Mouse (Mus musculus): ENCODE measurements around the gene Dpf1. TPM values are rescaled to one million over a fixed set of nuclear protein-coding genes. Genes with fewer than 3 reads are reported as not detected.

The Dpf1 gene
- polyA plus RNA-seq, 1 experiment from 2014 or later = 2.0 TPM

DNA sequence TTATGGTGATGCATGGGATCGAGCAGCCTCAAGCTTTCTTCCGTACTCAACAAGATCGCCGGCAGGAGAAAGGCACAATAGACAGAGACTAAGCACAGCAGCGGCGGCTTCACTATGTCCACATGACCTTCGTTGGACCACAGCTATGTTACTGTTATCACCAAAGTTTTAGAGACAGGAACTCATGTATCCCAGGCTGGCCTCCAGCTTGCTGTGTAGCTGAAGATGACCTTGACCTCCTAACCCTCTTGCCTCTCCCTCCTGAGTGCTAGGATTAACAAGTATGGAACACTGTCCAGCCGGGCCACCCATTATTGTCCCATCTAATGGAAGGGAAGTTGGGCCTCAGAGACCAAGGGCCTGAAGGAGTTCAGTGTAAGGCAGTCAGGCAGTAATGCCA lies 37.1 kb downstream of the Dpf1 start:
- ATAC-seq (replicated peaks; ENCODE audit: extremely low read depth, insufficient read depth, low FRiP score) = no peak
- WGBS = 81% methylated on average over 8 of the region's 8 CpGs
- Histone ChIP-seq H3K4me1 (ENCODE audit: control insufficient read depth, insufficient read depth, low read length) (0 out of 2 replicates have a peak, but pooled peaks cover 2% of the 10 kb centered on the region), H3K27ac (ENCODE audit: low read length) (no peak overlapping the region), H3K4me2 (ENCODE audit: low read depth, low read length) (no peak overlapping the region), H3K9ac (ENCODE audit: low read length) (no peak overlapping the region), H3K4me3 (ENCODE audit: low read length) (no peak overlapping the region), H3K9me3 (replicated peaks; ENCODE audit: control insufficient read depth, low read length) (no peaks in the 10 kb centered on the region), H3K36me3 (ENCODE audit: control insufficient read depth, insufficient read depth) (no peaks in the 10 kb centered on the region), H3K27me3 (ENCODE audit: control insufficient read depth, insufficient read depth, low read length) (0 out of 2 replicates have a peak, but pooled peaks cover 3% of the 10 kb centered on the region)

DNA sequence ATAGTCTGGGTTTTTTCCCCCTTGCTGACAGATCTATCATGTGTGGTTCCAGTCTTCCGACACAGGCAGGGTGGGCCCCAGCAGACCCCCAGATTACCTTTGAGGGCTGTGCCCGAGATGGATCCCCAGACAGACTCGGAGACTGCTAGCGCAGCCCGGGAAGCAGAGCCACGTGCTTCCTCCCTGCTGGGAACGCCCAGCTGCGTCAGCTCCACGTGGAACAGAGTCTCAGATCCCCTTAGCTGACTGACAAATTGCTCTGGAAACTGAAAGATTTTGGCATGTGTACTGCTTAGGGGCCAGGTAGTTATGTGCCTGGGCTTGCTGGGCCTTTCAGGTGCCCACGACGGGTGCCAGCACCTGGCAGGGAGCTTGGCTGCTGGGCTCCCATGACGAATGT lies 38.0 kb downstream of the Dpf1 start:
- Histone ChIP-seq H3K36me3 (ENCODE audit: control insufficient read depth, insufficient read depth) (no peaks in the 10 kb centered on the region), H3K9me3 (replicated peaks; ENCODE audit: control insufficient read depth, low read length) (no peaks in the 10 kb centered on the region), H3K4me3 (ENCODE audit: low read length) (no peak overlapping the region), H3K27me3 (ENCODE audit: control insufficient read depth, insufficient read depth, low read length) (0 out of 2 replicates have a peak, but pooled peaks cover 3% of the 10 kb centered on the region), H3K4me2 (ENCODE audit: low read depth, low read length) (no peak overlapping the region), H3K4me1 (ENCODE audit: control insufficient read depth, insufficient read depth, low read length) (0 out of 2 replicates have a peak, but pooled peaks cover 2% of the 10 kb centered on the region), H3K9ac (ENCODE audit: low read length) (no peak overlapping the region), H3K27ac (ENCODE audit: low read length) (no peak overlapping the region)
- ATAC-seq (replicated peaks; ENCODE audit: extremely low read depth, insufficient read depth, low FRiP score) = no peak
- WGBS = 60% methylated on average over 12 of the region's 12 CpGs

DNA sequence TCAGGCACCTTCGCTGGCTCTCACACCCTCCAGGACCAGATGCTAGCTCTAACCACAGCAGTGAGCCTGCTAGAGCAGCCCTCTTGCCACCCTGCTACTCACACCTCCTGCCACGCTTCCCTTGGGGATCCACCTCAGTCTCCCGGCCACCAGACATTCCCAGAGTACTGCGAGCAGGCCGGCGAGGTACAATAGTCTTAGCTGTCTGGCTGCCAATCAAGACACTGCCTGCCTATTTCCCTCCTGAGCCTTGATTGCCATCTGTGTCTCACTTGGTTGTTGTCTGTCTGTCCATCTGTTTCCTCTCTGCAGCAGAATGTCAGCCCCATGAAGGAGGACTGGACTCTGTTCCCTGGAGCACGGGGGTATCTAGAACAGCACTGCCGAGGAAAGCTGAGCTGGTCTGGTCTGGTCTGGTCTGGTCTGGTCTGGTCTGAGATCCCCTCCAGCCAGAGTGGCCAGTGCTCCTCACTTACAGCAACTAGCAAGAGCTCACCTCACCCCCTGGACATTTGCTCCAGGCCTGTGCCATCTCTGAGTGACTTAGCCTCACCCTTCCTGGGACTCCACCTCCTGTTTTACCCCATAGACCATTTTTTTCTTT lies 38.8 kb downstream of the Dpf1 start:
- Histone ChIP-seq H3K4me3 (ENCODE audit: low read length) (no peak overlapping the region), H3K27ac (ENCODE audit: low read length) (no peak overlapping the region), H3K9ac (ENCODE audit: low read length) (no peak overlapping the region), H3K27me3 (ENCODE audit: control insufficient read depth, insufficient read depth, low read length) (0 out of 2 replicates have a peak, but pooled peaks cover 3% of the 10 kb centered on the region), H3K9me3 (replicated peaks; ENCODE audit: control insufficient read depth, low read length) (no peaks in the 10 kb centered on the region), H3K36me3 (ENCODE audit: control insufficient read depth, insufficient read depth) (no peaks in the 10 kb centered on the region), H3K4me2 (ENCODE audit: low read depth, low read length) (no peak overlapping the region), H3K4me1 (ENCODE audit: control insufficient read depth, insufficient read depth, low read length) (0 out of 2 replicates have a peak, but pooled peaks cover 2% of the 10 kb centered on the region)
- 47% methylated on average over 8 of the region's 8 CpGs for WGBS
- no peak for ATAC-seq (replicated peaks; ENCODE audit: extremely low read depth, insufficient read depth, low FRiP score)

DNA sequence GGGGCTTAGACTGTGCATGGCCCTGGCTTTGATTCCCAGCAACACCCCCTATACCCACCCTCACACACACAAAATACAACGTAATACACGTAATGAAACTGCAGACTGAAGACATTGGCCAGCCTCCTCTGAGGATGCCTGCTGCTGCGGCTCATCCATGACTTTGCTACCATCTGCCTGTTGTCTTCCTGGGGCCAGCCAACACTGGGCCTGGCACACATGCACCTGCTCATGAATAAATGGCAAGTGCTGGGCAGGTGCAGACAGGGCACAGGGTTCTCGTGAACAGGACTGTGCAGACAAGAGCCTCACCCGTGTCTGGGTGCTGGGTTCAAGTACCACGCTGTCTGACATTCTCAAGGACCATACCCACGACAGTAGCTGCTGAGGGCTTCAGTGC lies 40.0 kb downstream of the Dpf1 start:
- no peak overlapping the region for H3K9ac ChIP-seq (ENCODE audit: low read length)
- no peak overlapping the region for H3K4me2 ChIP-seq (ENCODE audit: low read depth, low read length)
- ATAC-seq (replicated peaks; ENCODE audit: extremely low read depth, insufficient read depth, low FRiP score) = no peak
- no peaks in the 10 kb centered on the region for H3K9me3 ChIP-seq (replicated peaks; ENCODE audit: control insufficient read depth, low read length)
- H3K4me3 ChIP-seq (ENCODE audit: low read length) = no peak overlapping the region
- 94% methylated on average over 7 of the region's 7 CpGs for WGBS
- 0 out of 2 replicates have a peak, but pooled peaks cover 2% of the 10 kb centered on the region for H3K4me1 ChIP-seq (ENCODE audit: control insufficient read depth, insufficient read depth, low read length)
- no peak overlapping the region for H3K27ac ChIP-seq (ENCODE audit: low read length)
- H3K36me3 ChIP-seq (ENCODE audit: control insufficient read depth, insufficient read depth) = peaks cover 3% of the 10 kb centered on the region; the same call in 1 of the 2 replicates
- H3K27me3 ChIP-seq (ENCODE audit: control insufficient read depth, insufficient read depth, low read length) = 0 out of 2 replicates have a peak, but pooled peaks cover 3% of the 10 kb centered on the region

DNA sequence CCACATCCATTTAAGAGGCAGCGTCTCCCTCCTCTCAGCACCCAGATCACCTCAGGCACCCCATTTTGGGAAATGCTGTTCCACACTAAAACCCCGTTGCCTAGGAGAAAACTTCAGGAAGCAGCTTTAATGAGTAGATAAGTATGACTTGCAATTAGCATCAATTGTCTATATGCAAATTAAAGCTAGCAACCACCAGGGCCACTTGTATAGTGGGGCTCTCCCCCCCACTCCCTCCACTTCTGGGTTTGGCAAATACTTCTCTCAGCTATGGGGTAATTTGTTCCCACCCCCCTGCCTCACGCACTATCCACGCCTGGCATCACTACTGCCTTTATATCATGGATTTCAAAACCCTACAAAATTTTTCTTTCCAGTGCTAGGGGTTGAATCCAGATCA lies 41.8 kb downstream of the Dpf1 start:
- ATAC-seq (replicated peaks; ENCODE audit: extremely low read depth, insufficient read depth, low FRiP score) = no peak
- no peak overlapping the region for H3K4me3 ChIP-seq (ENCODE audit: low read length)
- no peak overlapping the region for H3K27ac ChIP-seq (ENCODE audit: low read length)
- H3K4me2 ChIP-seq (ENCODE audit: low read depth, low read length) = no peak overlapping the region
- 83% methylated on average over 4 of the region's 4 CpGs for WGBS
- 0 out of 2 replicates have a peak, but pooled peaks cover 3% of the 10 kb centered on the region for H3K27me3 ChIP-seq (ENCODE audit: control insufficient read depth, insufficient read depth, low read length)
- H3K4me1 ChIP-seq (ENCODE audit: control insufficient read depth, insufficient read depth, low read length) = no peaks in the 10 kb centered on the region
- H3K36me3 ChIP-seq (ENCODE audit: control insufficient read depth, insufficient read depth) = peaks cover 3% of the 10 kb centered on the region; the same call in 1 of the 2 replicates
- H3K9me3 ChIP-seq (replicated peaks; ENCODE audit: control insufficient read depth, low read length) = no peaks in the 10 kb centered on the region
- H3K9ac ChIP-seq (ENCODE audit: low read length) = no peak overlapping the region

DNA sequence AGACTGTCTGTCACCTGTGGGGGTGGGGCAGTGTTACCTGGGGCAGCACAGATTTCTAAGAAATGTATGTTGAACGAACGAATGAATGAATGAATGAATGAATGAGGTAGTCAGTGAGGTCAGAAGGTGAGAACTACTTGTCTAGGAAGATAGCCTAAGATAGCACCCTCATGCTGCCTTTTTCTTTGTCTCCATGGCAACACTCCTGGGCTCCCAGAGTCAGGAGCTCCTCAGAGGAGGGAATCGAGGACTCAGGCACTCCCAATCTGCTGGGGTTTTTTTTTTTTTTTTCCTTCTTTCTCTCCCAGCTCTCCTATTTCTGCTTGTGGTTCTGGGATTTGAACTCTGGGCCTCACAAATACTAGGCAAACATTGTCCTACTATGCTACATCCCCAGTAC lies 42.5 kb downstream of the Dpf1 start:
- no peak for ATAC-seq (replicated peaks; ENCODE audit: extremely low read depth, insufficient read depth, low FRiP score)
- Histone ChIP-seq H3K27ac (ENCODE audit: low read length) (no peak overlapping the region), H3K4me3 (ENCODE audit: low read length) (no peak overlapping the region), H3K4me2 (ENCODE audit: low read depth, low read length) (no peak overlapping the region), H3K36me3 (ENCODE audit: control insufficient read depth, insufficient read depth) (peaks cover 3% of the 10 kb centered on the region; the same call in 1 of the 2 replicates), H3K27me3 (ENCODE audit: control insufficient read depth, insufficient read depth, low read length) (0 out of 2 replicates have a peak, but pooled peaks cover 2% of the 10 kb centered on the region), H3K9me3 (replicated peaks; ENCODE audit: control insufficient read depth, low read length) (no peaks in the 10 kb centered on the region), H3K9ac (ENCODE audit: low read length) (no peak overlapping the region), H3K4me1 (ENCODE audit: control insufficient read depth, insufficient read depth, low read length) (no peaks in the 10 kb centered on the region)
- 69% methylated on average over 3 of the region's 3 CpGs for WGBS

DNA sequence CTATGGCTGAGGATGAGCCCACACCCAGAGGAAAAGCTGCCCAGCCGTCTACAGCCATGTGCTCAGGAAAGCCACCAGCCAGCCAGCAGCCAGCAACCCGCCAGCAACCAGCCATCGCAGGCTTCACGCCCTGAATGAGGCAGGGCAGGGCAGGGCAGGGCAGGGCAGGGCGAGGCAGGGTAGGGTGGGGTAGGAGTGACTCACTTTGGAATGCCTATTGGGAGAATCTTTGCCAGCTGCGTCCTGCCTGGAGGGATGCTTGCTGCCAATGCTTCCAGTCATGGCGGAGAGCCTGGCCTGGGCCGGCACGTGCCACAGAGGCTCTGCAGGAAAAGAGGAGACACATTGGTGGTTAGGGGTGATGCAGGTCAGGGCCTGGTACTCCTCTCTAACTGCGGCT lies 46.7 kb downstream of the Dpf1 start:
- Histone ChIP-seq H3K4me2 (ENCODE audit: low read depth, low read length) (no peak overlapping the region), H3K27ac (ENCODE audit: low read length) (no peak overlapping the region), H3K27me3 (ENCODE audit: control insufficient read depth, insufficient read depth, low read length) (no peaks in the 10 kb centered on the region), H3K9ac (ENCODE audit: low read length) (no peak overlapping the region), H3K4me1 (ENCODE audit: control insufficient read depth, insufficient read depth, low read length) (no peaks in the 10 kb centered on the region), H3K4me3 (ENCODE audit: low read length) (no peak overlapping the region), H3K36me3 (ENCODE audit: control insufficient read depth, insufficient read depth) (peaks cover 3% of the 10 kb centered on the region; the same call in 1 of the 2 replicates), H3K9me3 (replicated peaks; ENCODE audit: control insufficient read depth, low read length) (no peaks in the 10 kb centered on the region)
- no peak for ATAC-seq (replicated peaks; ENCODE audit: extremely low read depth, insufficient read depth, low FRiP score)
- WGBS = 91% methylated on average over 10 of the region's 10 CpGs

DNA sequence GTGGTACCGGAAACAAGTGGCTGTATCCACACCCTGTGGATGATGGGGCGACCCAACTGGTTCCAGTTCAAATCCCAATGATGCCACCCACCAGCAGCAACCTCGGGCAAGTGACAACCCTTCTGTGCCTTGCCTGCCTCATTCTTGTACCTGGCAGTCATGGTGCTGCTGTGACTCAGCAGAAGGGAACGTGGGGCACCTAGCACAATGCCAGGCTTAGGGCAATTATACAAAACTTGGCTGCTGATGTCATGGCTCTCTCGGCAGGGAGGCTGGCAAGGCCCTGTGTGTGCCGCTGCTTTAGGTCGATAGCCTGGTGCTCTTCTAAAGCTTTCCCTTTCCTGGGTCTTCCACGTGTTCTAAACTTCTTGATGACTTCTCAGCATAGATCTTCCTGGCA lies 48.5 kb downstream of the Dpf1 start:
- Histone ChIP-seq H3K27me3 (ENCODE audit: control insufficient read depth, insufficient read depth, low read length) (no peaks in the 10 kb centered on the region), H3K36me3 (ENCODE audit: control insufficient read depth, insufficient read depth) (peaks cover 3% of the 10 kb centered on the region; the same call in 1 of the 2 replicates), H3K9me3 (replicated peaks; ENCODE audit: control insufficient read depth, low read length) (no peaks in the 10 kb centered on the region), H3K27ac (ENCODE audit: low read length) (no peak overlapping the region), H3K9ac (ENCODE audit: low read length) (no peak overlapping the region), H3K4me2 (ENCODE audit: low read depth, low read length) (no peak overlapping the region), H3K4me1 (ENCODE audit: control insufficient read depth, insufficient read depth, low read length) (no peaks in the 10 kb centered on the region), H3K4me3 (ENCODE audit: low read length) (no peak overlapping the region)
- ATAC-seq (replicated peaks; ENCODE audit: extremely low read depth, insufficient read depth, low FRiP score) = no peak
- 85% methylated on average over 8 of the region's 8 CpGs for WGBS

DNA sequence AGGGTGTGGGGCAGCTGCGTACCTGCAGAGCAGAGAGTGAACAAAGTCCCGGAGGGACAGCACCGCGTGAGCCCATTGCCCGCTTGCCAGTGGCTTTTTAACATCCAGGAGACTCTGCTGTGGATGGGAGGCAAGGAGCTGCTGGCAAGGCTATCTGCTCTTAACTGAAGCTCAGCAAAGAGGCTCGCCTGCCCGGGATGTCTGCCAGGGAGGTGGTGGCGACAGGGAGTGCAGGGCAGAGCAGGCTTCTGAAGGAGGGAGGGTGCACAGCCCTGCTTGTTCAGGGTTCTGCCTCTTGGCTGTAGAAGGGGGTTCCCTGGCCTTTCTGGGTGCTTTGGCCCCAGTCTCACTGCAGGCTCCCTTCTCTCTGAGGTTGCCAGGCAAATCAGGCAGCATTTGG lies 50.4 kb downstream of the Dpf1 start:
- no peaks in the 10 kb centered on the region for H3K27me3 ChIP-seq (ENCODE audit: control insufficient read depth, insufficient read depth, low read length)
- no peak overlapping the region for H3K9ac ChIP-seq (ENCODE audit: low read length)
- no peaks in the 10 kb centered on the region; the same call in 1 of the 2 replicates for H3K36me3 ChIP-seq (ENCODE audit: control insufficient read depth, insufficient read depth)
- no peak for ATAC-seq (replicated peaks; ENCODE audit: extremely low read depth, insufficient read depth, low FRiP score)
- no peak overlapping the region for H3K27ac ChIP-seq (ENCODE audit: low read length)
- no peaks in the 10 kb centered on the region for H3K9me3 ChIP-seq (replicated peaks; ENCODE audit: control insufficient read depth, low read length)
- H3K4me1 ChIP-seq (ENCODE audit: control insufficient read depth, insufficient read depth, low read length) = no peaks in the 10 kb centered on the region
- no peak overlapping the region for H3K4me3 ChIP-seq (ENCODE audit: low read length)
- no peak overlapping the region for H3K4me2 ChIP-seq (ENCODE audit: low read depth, low read length)
- WGBS = 65% methylated on average over 8 of the region's 8 CpGs
